Mouse (Mus musculus): Measurements from ENCODE around the gene Tmprss15. TPM values are rescaled to one million over a fixed set of nuclear protein-coding genes. Genes with fewer than 3 reads are reported as not detected.

The Tmprss15 gene
- total and polyA plus RNA-seq, 3 experiments = not detected

- Histone ChIP-seq H3K4me1 (ENCODE audit: control insufficient read depth in 1 of 2, insufficient read depth in 2 of 2, low read length in 2 of 2) (no peaks in the 10 kb centered on the region), H3K4me3 (ENCODE audit: control insufficient read depth in 1 of 2, insufficient read depth in 1 of 2, low read depth in 2 of 2, low read length in 2 of 2) (no peak overlapping the region), H3K27ac (ENCODE audit: control insufficient read depth, low read depth, low read length) (no peak overlapping the region), H3K9ac (ENCODE audit: control insufficient read depth, low read depth, low read length, poor library complexity, severe bottlenecking) (no peak overlapping the region), H3K9me3 (replicated peaks; ENCODE audit: insufficient read depth, low read length) (no peaks in the 10 kb centered on the region), H3K79me2 (ENCODE audit: control insufficient read depth, insufficient read depth, low read length, poor library complexity) (no peaks in the 10 kb centered on the region), H3K36me3 (ENCODE audit: control insufficient read depth in 1 of 2, insufficient read depth in 2 of 2, low read length in 2 of 2) (no peaks in the 10 kb centered on the region), H3K27me3 (ENCODE audit: control insufficient read depth in 1 of 2, insufficient read depth in 2 of 2, low read length in 2 of 2) (no peaks in the 10 kb centered on the region; a peak in 1 of 4 replicates)
- DNase-seq (ENCODE audit: low read depth, low spot score) = no peak
- TF ChIP-seq USF1 (IDR thresholded peaks at IDR 0.05; ENCODE audit: low read depth, low read length) (no peak), RAD21 (IDR thresholded peaks at IDR 0.05; ENCODE audit: low read depth, low read length) (no peak), CHD2 (IDR thresholded peaks at IDR 0.05; ENCODE audit: low read length) (no peak)
Observed at GRCm38 (mm10) chr16:79058775-79059558, 31.9 kb downstream of the Tmprss15 start.

- Histone ChIP-seq H3K4me3 (ENCODE audit: control insufficient read depth in 1 of 2, insufficient read depth in 1 of 2, low read depth in 2 of 2, low read length in 2 of 2) (no peak overlapping the region), H3K36me3 (ENCODE audit: control insufficient read depth in 1 of 2, insufficient read depth in 2 of 2, low read length in 2 of 2) (no peaks in the 10 kb centered on the region), H3K4me1 (ENCODE audit: control insufficient read depth in 1 of 2, insufficient read depth in 2 of 2, low read length in 2 of 2) (no peaks in the 10 kb centered on the region), H3K27ac (ENCODE audit: control insufficient read depth, low read depth, low read length) (no peak overlapping the region), H3K27me3 (ENCODE audit: control insufficient read depth in 1 of 2, insufficient read depth in 2 of 2, low read length in 2 of 2) (no peaks in the 10 kb centered on the region; a peak in 1 of 4 replicates), H3K79me2 (ENCODE audit: control insufficient read depth, insufficient read depth, low read length, poor library complexity) (no peaks in the 10 kb centered on the region), H3K9me3 (replicated peaks; ENCODE audit: insufficient read depth, low read length) (no peaks in the 10 kb centered on the region), H3K9ac (ENCODE audit: control insufficient read depth, low read depth, low read length, poor library complexity, severe bottlenecking) (no peak overlapping the region)
- DNase-seq (ENCODE audit: low read depth, low spot score) = no peak
- TF ChIP-seq MYC (IDR thresholded peaks at IDR 0.05; ENCODE audit: low read depth, low read length) (no peak), MYB (IDR thresholded peaks at IDR 0.05; ENCODE audit: low read depth, low read length) (no peak), POLR2AphosphoS5 (IDR thresholded peaks at IDR 0.05; ENCODE audit: borderline replicate concordance, low read depth, low read length) (no peak), TCF12 (IDR thresholded peaks at IDR 0.05; ENCODE audit: low read depth, low read length) (no peak), TBP (IDR thresholded peaks at IDR 0.05; ENCODE audit: low read depth, low read length) (no peak), ELF1 (IDR thresholded peaks at IDR 0.05; ENCODE audit: low read depth, low read length) (no peak), GATA1 (IDR thresholded peaks at IDR 0.05; ENCODE audit: low read depth, low read length) (no peak), HCFC1 (IDR thresholded peaks at IDR 0.05; ENCODE audit: low read depth, low read length) (no peak), CHD2 (IDR thresholded peaks at IDR 0.05; ENCODE audit: low read length) (no peak), MEF2A (IDR thresholded peaks at IDR 0.05; ENCODE audit: extremely low read depth, insufficient replicate concordance, low read depth, low read length, poor library complexity, severe bottlenecking) (no peak), POLR2AphosphoS2 (IDR thresholded peaks at IDR 0.05; ENCODE audit: low read length) (no peak), BHLHE40 (IDR thresholded peaks at IDR 0.05; ENCODE audit: borderline replicate concordance, low read depth, low read length) (no peak), JUND (IDR thresholded peaks at IDR 0.05; ENCODE audit: low read depth, low read length) (no peak), NELFE (IDR thresholded peaks at IDR 0.05; ENCODE audit: low read depth, low read length) (no peak), USF1 (IDR thresholded peaks at IDR 0.05; ENCODE audit: low read depth, low read length) (no peak), GABPA (IDR thresholded peaks at IDR 0.05; ENCODE audit: low read depth, low read length) (no peak), ZMIZ1 (IDR thresholded peaks at IDR 0.05; ENCODE audit: low read depth, low read length) (no peak), UBTF (IDR thresholded peaks at IDR 0.05; ENCODE audit: borderline replicate concordance, insufficient read depth, low read depth, low read length) (no peak)
Observed at GRCm38 (mm10) chr16:79032593-79032992, 58.3 kb downstream of the Tmprss15 start.

All from MEL (cell line).